Mouse (Mus musculus) forebrain, embryonic 11.5 days (tissue): ENCODE measurements at regions not wholly inside any gene's neighbourhood (a gene's known extent, or its start where the extent isn't known, plus 50 kb on each side); places are given as distances from the start of the nearest gene placed in this dataset.

Experiments
- ATAC-seq: fragments of 200-750 bp; cut with Nextera tagmentation; replicated peaks from 2 replicates; pipeline ENCODE4 v1.8.0; 2017; ENCODE audit warnings: moderate TSS enrichment; ENCODE audit not compliant: low FRiP score
- DNase-seq: peaks from one replicate; pipeline ENCODE4 v3.0.0-alpha.2; 2017; ENCODE audit warnings: low spot score
- H3K27ac ChIP-seq: fragments of 300-500 bp; sonication (generic); 2 replicates; pipeline ENCODE4 v1.5.1; 2014; ENCODE audit warnings: low read depth, low read length
- H3K27me3 ChIP-seq: fragments of 300-500 bp; sonication (generic); 2 replicates; pipeline ENCODE4 v1.6.1; 2014; ENCODE audit warnings: mild to moderate bottlenecking, low read length, mixed read lengths; ENCODE audit not compliant: control insufficient read depth, insufficient read depth
- H3K36me3 ChIP-seq: fragments of 300-500 bp; sonication (generic); 2 replicates; pipeline ENCODE4 v1.6.1; 2014; ENCODE audit warnings: mild to moderate bottlenecking, low read length, moderate library complexity, mixed read lengths; ENCODE audit not compliant: control insufficient read depth, insufficient read depth
- H3K4me1 ChIP-seq: fragments of 300-500 bp; sonication (generic); replicated peaks from 2 replicates; pipeline ENCODE4 v1.6.1; 2014; ENCODE audit warnings: low read length, mixed read lengths; ENCODE audit not compliant: control insufficient read depth, insufficient read depth
- H3K4me2 ChIP-seq: fragments of 300-500 bp; sonication (generic); 2 replicates; pipeline ENCODE4 v1.6.1; 2014; ENCODE audit warnings: low read depth, mild to moderate bottlenecking, low read length, moderate library complexity, mixed read lengths; ENCODE audit not compliant: severe bottlenecking
- H3K4me3 ChIP-seq: fragments of 300-500 bp; sonication (generic); 2 replicates; pipeline ENCODE4 v1.5.1; 2014; ENCODE audit warnings: low read depth, low read length
- H3K9ac ChIP-seq: fragments of 300-500 bp; sonication (generic); 2 replicates; pipeline ENCODE4 v1.6.1; 2014; ENCODE audit warnings: low read length
- H3K9me3 ChIP-seq: fragments of 300-500 bp; sonication (generic); 2 replicates; pipeline ENCODE4 v1.6.1; 2016; ENCODE audit warnings: low read length, mixed read lengths; ENCODE audit not compliant: control insufficient read depth
- WGBS: fragments of 180-500 bp; shearing (Covaris S2); extraction: QIAGEN DNeasy Blood & Tissue Kit; methylation state at CpG from one replicate; pipeline ENCODE4 v1.1.7; 2014; 5-methylcytosine and 5-hydroxymethylcytosine counted together

DNA sequence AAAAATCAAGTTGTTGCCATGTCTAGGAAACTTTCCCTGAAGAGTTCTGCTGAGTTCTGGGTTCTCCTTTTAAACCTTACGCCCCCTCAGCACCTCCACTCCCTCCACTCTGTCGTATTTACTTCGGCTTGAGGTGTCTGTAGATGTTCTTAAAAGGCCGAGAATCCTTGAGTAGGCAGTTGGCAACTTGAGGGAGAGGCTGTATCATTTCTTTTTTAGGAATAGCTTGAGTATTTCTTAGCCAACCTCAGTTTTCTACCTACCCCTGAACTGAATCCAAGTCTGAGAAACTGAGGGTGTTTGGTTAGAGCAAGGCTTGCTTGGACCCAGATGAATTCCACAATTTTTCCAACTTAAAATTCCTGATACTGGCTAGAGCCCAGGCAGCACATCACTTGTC, 136.8 kb upstream of the Max start:
- Histone ChIP-seq H3K9ac (no peak overlapping the region), H3K4me2 (no peak overlapping the region), H3K27ac (no peak overlapping the region), H3K9me3 (no peaks in the 10 kb centered on the region), H3K27me3 (no peaks in the 10 kb centered on the region), H3K36me3 (no peaks in the 10 kb centered on the region), H3K4me3 (no peak overlapping the region), H3K4me1 (no peaks in the 10 kb centered on the region)
- WGBS, result 92% methylated on average over 4 of the region's 4 CpGs
- no peak for DNase-seq
- ATAC-seq, result no peak

- DNase-seq (no peak), ATAC-seq (no peak)
- H3K4me1 ChIP-seq, result no peaks in the 10 kb centered on the region
- no peak overlapping the region for H3K4me3 ChIP-seq
- 98% methylated on average over 2 of the region's 2 CpGs for WGBS
- no peak overlapping the region for H3K4me2 ChIP-seq
- no peaks in the 10 kb centered on the region for H3K9me3 ChIP-seq
- H3K27ac ChIP-seq, result no peak overlapping the region
- H3K27me3 ChIP-seq, result no peaks in the 10 kb centered on the region
- no peak overlapping the region for H3K9ac ChIP-seq
- H3K36me3 ChIP-seq, result no peaks in the 10 kb centered on the region
Observed at GRCm38 (mm10) chr12:77097831-77098230, 135.8 kb upstream of the Max start.

DNA sequence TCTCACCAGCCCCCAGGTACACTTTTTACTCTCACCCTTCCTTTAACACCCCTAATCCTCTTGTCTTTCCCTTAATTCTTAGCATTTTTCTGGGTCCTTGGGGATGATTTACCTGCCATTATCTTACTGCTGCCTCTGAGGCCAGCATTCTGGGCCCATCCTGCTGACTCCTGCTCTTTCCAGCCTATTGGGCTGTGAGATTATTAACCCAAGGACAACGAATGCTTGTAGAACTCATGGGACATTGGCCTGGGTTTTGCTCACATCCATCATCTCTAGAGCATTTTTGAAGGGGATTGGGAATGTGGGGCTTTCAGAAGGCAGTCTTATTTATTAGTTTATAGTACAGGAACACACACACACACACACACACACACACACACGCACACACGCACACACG, 134.5 kb upstream of the Max start:
- WGBS, result 95% methylated on average over 4 of the region's 4 CpGs
- ATAC-seq, result no peak
- H3K27ac ChIP-seq, result no peak overlapping the region
- DNase-seq, result no peak
- no peaks in the 10 kb centered on the region for H3K36me3 ChIP-seq
- H3K9me3 ChIP-seq, result no peaks in the 10 kb centered on the region
- no peaks in the 10 kb centered on the region for H3K4me1 ChIP-seq
- no peak overlapping the region for H3K4me3 ChIP-seq
- H3K27me3 ChIP-seq, result no peaks in the 10 kb centered on the region
- H3K4me2 ChIP-seq, result no peak overlapping the region
- H3K9ac ChIP-seq, result no peak overlapping the region

GRCm38 (mm10) chr12:77094999-77095915, 133.3 kb upstream of the Max start:
- Histone ChIP-seq H3K4me1 (no peaks in the 10 kb centered on the region), H3K27me3 (no peaks in the 10 kb centered on the region), H3K9me3 (no peaks in the 10 kb centered on the region), H3K4me3 (no peak overlapping the region), H3K27ac (no peak overlapping the region), H3K9ac (no peak overlapping the region), H3K4me2 (no peak overlapping the region), H3K36me3 (no peaks in the 10 kb centered on the region)
- DNase-seq (no peak), ATAC-seq (no peak)
- 79% methylated on average over 3 of the region's 3 CpGs for WGBS

DNA sequence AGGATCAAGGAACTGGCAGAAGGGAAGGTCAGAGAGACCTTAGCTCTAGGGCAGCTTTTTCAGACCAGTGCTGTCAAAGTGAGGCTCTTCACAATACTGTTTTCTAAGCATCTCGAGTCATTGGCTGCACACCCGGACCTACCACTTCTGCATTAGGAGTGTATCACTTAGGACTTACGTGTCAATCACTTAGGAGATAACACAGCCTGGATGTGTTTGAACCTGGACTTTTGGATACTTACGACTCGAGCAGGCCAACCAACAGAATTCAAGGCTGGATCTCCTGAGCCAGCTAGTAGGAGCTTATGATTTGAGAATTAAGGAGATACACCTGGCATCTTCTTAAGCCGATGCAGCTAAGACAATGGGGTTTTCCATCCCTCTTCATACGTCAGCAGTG, 132.2 kb upstream of the Max start:
- Histone ChIP-seq H3K9me3 (no peaks in the 10 kb centered on the region), H3K36me3 (no peaks in the 10 kb centered on the region), H3K4me2 (no peak overlapping the region), H3K9ac (no peak overlapping the region), H3K4me3 (no peak overlapping the region), H3K4me1 (no peaks in the 10 kb centered on the region), H3K27me3 (no peaks in the 10 kb centered on the region), H3K27ac (no peak overlapping the region)
- WGBS, result 93% methylated on average over 7 of the region's 7 CpGs
- DNase-seq (no peak), ATAC-seq (no peak)

DNA sequence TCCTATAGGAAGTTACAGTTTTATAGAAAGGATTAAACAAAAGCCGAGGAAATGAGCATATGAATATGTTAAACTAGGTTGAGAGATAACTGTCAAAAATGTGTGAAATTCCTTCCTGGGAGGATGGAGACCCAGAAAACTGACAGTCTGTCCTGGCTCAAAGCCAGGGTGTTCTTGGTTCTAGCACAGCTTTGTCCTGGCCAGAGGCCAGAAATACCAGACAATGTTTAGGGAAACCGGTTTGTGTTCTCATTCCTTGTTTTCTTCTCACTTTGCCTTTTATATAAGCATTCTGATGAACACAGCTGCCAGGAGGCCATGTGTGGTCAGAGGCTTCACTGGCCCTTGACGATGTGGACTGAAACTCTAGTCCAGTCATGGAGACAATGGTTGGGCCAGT, 130.7 kb upstream of the Max start:
- no peak for ATAC-seq
- no peak for DNase-seq
- H3K27ac ChIP-seq, result no peak overlapping the region
- H3K4me3 ChIP-seq, result no peak overlapping the region
- no peak overlapping the region for H3K4me2 ChIP-seq
- no peaks in the 10 kb centered on the region for H3K9me3 ChIP-seq
- no peaks in the 10 kb centered on the region for H3K4me1 ChIP-seq
- H3K27me3 ChIP-seq, result no peaks in the 10 kb centered on the region
- H3K9ac ChIP-seq, result no peak overlapping the region
- no peaks in the 10 kb centered on the region for H3K36me3 ChIP-seq
- 88% methylated on average over 3 of the region's 3 CpGs for WGBS

DNA sequence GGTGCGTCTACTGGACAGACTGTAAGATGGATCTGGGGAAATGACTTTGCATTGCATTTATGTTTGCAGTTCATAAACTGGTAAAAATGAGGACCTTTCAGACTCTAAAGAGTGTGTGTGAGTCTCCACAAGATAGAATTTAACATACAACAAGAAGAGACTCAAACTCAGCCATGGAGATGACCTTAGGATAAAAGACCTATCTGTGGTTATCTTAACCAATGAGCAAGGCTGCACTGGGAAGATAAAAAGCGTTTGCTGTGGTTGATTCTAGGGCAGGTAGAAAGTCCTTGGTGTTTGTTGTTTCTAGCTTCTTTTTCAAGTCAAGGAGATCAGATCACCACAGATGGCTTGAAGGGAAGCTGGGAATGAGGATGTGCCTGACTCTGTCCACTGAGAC, 130.1 kb upstream of the Max start:
- Histone ChIP-seq H3K9ac (no peak overlapping the region), H3K36me3 (no peaks in the 10 kb centered on the region), H3K9me3 (no peaks in the 10 kb centered on the region), H3K27ac (no peak overlapping the region), H3K4me3 (no peak overlapping the region), H3K4me2 (no peak overlapping the region), H3K27me3 (no peaks in the 10 kb centered on the region), H3K4me1 (no peaks in the 10 kb centered on the region)
- 88% methylated on average over 2 of the region's 2 CpGs for WGBS
- DNase-seq (no peak), ATAC-seq (no peak)

- Histone ChIP-seq H3K9ac (no peak overlapping the region), H3K4me3 (no peak overlapping the region), H3K36me3 (no peaks in the 10 kb centered on the region), H3K27ac (no peak overlapping the region), H3K9me3 (no peaks in the 10 kb centered on the region), H3K27me3 (no peaks in the 10 kb centered on the region), H3K4me2 (no peak overlapping the region), H3K4me1 (no peaks in the 10 kb centered on the region)
- ATAC-seq (no peak), DNase-seq (no peak)
- 87% methylated on average over 2 of the region's 2 CpGs for WGBS
Observed at GRCm38 (mm10) chr12:77091700-77092099, 129.7 kb upstream of the Max start.

DNA sequence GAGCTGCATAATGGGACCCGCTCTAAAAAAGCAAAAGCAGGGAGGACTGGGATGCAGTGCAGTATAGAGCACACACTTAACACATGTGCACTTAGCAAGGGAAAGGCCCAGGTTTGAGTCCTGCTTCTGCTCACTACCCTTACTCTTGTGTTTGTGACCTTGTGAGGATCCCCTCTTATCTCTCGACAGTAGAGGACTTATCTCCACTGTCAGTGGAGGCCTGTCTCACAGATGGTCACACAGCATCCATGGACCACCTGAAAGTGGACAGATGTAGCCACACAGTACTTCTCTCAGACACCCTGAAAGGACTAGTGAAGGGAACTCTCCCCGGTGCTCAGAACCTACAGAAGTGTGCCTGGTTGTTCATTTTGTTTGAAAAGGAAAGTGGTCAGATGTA, 128.5 kb upstream of the Max start:
- H3K36me3 ChIP-seq, result no peaks in the 10 kb centered on the region
- H3K27me3 ChIP-seq, result no peaks in the 10 kb centered on the region
- no peak for ATAC-seq
- no peak overlapping the region for H3K27ac ChIP-seq
- H3K4me3 ChIP-seq, result no peak overlapping the region
- 87% methylated on average over 3 of the region's 3 CpGs for WGBS
- H3K4me1 ChIP-seq, result no peaks in the 10 kb centered on the region
- no peaks in the 10 kb centered on the region for H3K9me3 ChIP-seq
- H3K9ac ChIP-seq, result no peak overlapping the region
- no peak for DNase-seq
- no peak overlapping the region for H3K4me2 ChIP-seq
